Mouse (Mus musculus) heart, embryonic 12.5 days (tissue): ENCODE data around the gene Foxp2. TPM values are rescaled to one million over a fixed set of nuclear protein-coding genes. Genes with fewer than 3 reads are reported as not detected.

Source experiments
- ATAC-seq: fragments of 200-750 bp; cut with Nextera tagmentation; 2 replicates; pipeline ENCODE4 v1.8.0; 2017; ENCODE audit warnings: moderate TSS enrichment, moderate library complexity; ENCODE audit not compliant: insufficient number of reproducible peaks, low FRiP score
- H3K27ac ChIP-seq: fragments of 300-500 bp; sonication (generic); 2 replicates; pipeline ENCODE4 v1.5.1; 2016; ENCODE audit warnings: mild to moderate bottlenecking, moderate library complexity; ENCODE audit not compliant: poor library complexity, severe bottlenecking
- H3K27me3 ChIP-seq: fragments of 300-500 bp; sonication (generic); replicated peaks from 2 replicates; pipeline ENCODE4 v1.6.1; 2016; ENCODE audit warnings: mild to moderate bottlenecking, moderate library complexity
- H3K36me3 ChIP-seq: fragments of 300-500 bp; sonication (generic); 2 replicates; pipeline ENCODE4 v1.6.1; 2016; ENCODE audit warnings: mild to moderate bottlenecking, moderate library complexity
- H3K4me1 ChIP-seq: fragments of 300-500 bp; sonication (generic); replicated peaks from 2 replicates; pipeline ENCODE4 v1.6.1; 2016; ENCODE audit warnings: mild to moderate bottlenecking
- H3K4me2 ChIP-seq: fragments of 300-500 bp; sonication (generic); 2 replicates; pipeline ENCODE4 v1.6.1; 2016; ENCODE audit warnings: mild to moderate bottlenecking, moderate library complexity
- H3K4me3 ChIP-seq: fragments of 300-500 bp; sonication (generic); 2 replicates; pipeline ENCODE4 v1.5.1; 2016; ENCODE audit warnings: mild to moderate bottlenecking
- H3K9ac ChIP-seq: fragments of 300-500 bp; sonication (generic); 2 replicates; pipeline ENCODE4 v1.6.1; 2016; ENCODE audit warnings: mild to moderate bottlenecking, moderate library complexity
- H3K9me3 ChIP-seq: fragments of 300-500 bp; sonication (generic); replicated peaks from 2 replicates; pipeline ENCODE4 v1.6.1; 2016; ENCODE audit warnings: mild to moderate bottlenecking, moderate library complexity
- WGBS: fragments of 180-500 bp; shearing (Covaris S2); methylation state at CpG from one replicate; pipeline ENCODE4 v1.1.7; 2016; 5-methylcytosine and 5-hydroxymethylcytosine counted together
- polyA plus RNA-seq: library from polyadenylated mRNA; unstranded; fragments of >200 nt; fragmentation: Nextera tagmentation; extraction: Ambion mirVana; gene quantifications from 2 replicates; pipeline ENCODE4 v1.2.1, GENCODE M21; 2016

The Foxp2 gene
- polyA plus RNA-seq, 1 experiment from 2014 or later = 14.5 TPM

GRCm38 (mm10) chr6:15373621-15374020 lies 472.5 kb downstream of the Foxp2 start:
- H3K27me3 ChIP-seq = no peaks in the 10 kb centered on the region
- H3K4me3 ChIP-seq = no peak overlapping the region
- no peaks in the 10 kb centered on the region for H3K9me3 ChIP-seq
- H3K36me3 ChIP-seq = no peaks in the 10 kb centered on the region
- H3K9ac ChIP-seq = no peak overlapping the region
- WGBS = 70% methylated on average over 3 of the region's 3 CpGs
- no peaks in the 10 kb centered on the region for H3K4me1 ChIP-seq
- no peak for ATAC-seq
- H3K27ac ChIP-seq = no peak overlapping the region
- no peak overlapping the region for H3K4me2 ChIP-seq

GRCm38 (mm10) chr6:15378261-15378660 lies 477.1 kb downstream of the Foxp2 start:
- no peak overlapping the region for H3K4me3 ChIP-seq
- no peaks in the 10 kb centered on the region for H3K36me3 ChIP-seq
- ATAC-seq = no peak
- WGBS = 56% methylated on average over 5 of the region's 5 CpGs
- no peak overlapping the region for H3K9ac ChIP-seq
- no peaks in the 10 kb centered on the region for H3K27me3 ChIP-seq
- H3K4me1 ChIP-seq = no peaks in the 10 kb centered on the region
- H3K4me2 ChIP-seq = no peak overlapping the region
- H3K9me3 ChIP-seq = no peaks in the 10 kb centered on the region
- H3K27ac ChIP-seq = no peak overlapping the region

GRCm38 (mm10) chr6:15396462-15396861 lies 495.3 kb downstream of the Foxp2 start:
- Histone ChIP-seq H3K4me3 (no peak overlapping the region), H3K9ac (no peak overlapping the region), H3K9me3 (no peaks in the 10 kb centered on the region), H3K4me2 (no peak overlapping the region), H3K36me3 (peaks cover 3% of the 10 kb centered on the region; the same call in 1 of the 2 replicates), H3K27me3 (no peaks in the 10 kb centered on the region), H3K27ac (no peak overlapping the region), H3K4me1 (no peaks in the 10 kb centered on the region)
- 79% methylated on average over 6 of the region's 6 CpGs for WGBS
- no peak for ATAC-seq

- H3K9me3 ChIP-seq = no peaks in the 10 kb centered on the region
- WGBS = 78% methylated on average over 5 of the region's 5 CpGs
- ATAC-seq = no peak
- H3K36me3 ChIP-seq = peaks cover 3% of the 10 kb centered on the region; the same call in 1 of the 2 replicates
- H3K27me3 ChIP-seq = no peaks in the 10 kb centered on the region
- H3K4me2 ChIP-seq = no peak overlapping the region
- no peak overlapping the region for H3K27ac ChIP-seq
- H3K9ac ChIP-seq = no peak overlapping the region
- H3K4me3 ChIP-seq = no peak overlapping the region
- H3K4me1 ChIP-seq = no peaks in the 10 kb centered on the region
These were observed 496.3 kb downstream of the Foxp2 start for GRCm38 (mm10) chr6:15397485-15397884.

GRCm38 (mm10) chr6:15401138-15401537 lies 500.0 kb downstream of the Foxp2 start:
- Histone ChIP-seq H3K27me3 (no peaks in the 10 kb centered on the region), H3K4me3 (no peak overlapping the region), H3K4me1 (no peaks in the 10 kb centered on the region; the same call in 1 of the 2 replicates), H3K9ac (no peak overlapping the region), H3K36me3 (no peaks in the 10 kb centered on the region), H3K9me3 (no peaks in the 10 kb centered on the region), H3K4me2 (no peak overlapping the region), H3K27ac (no peak overlapping the region)
- WGBS = 63% methylated on average over 3 of the region's 3 CpGs
- no peak for ATAC-seq

- H3K9ac ChIP-seq = no peak overlapping the region
- no peaks in the 10 kb centered on the region for H3K9me3 ChIP-seq
- no peaks in the 10 kb centered on the region; the same call in 1 of the 2 replicates for H3K4me1 ChIP-seq
- H3K27me3 ChIP-seq = no peaks in the 10 kb centered on the region
- 67% methylated on average over 4 of the region's 4 CpGs for WGBS
- no peaks in the 10 kb centered on the region for H3K36me3 ChIP-seq
- no peak for ATAC-seq
- no peak overlapping the region for H3K4me2 ChIP-seq
- H3K4me3 ChIP-seq = no peak overlapping the region
- H3K27ac ChIP-seq = no peak overlapping the region
These were observed 500.9 kb downstream of the Foxp2 start for GRCm38 (mm10) chr6:15402026-15402425.

- no peaks in the 10 kb centered on the region for H3K9me3 ChIP-seq
- H3K27ac ChIP-seq = no peak overlapping the region
- H3K4me1 ChIP-seq = peaks cover 10% of the 10 kb centered on the region; the same call in 1 of the 2 replicates
- 36% methylated on average over 4 of the region's 4 CpGs for WGBS
- H3K9ac ChIP-seq = no peak overlapping the region
- H3K4me3 ChIP-seq = no peak overlapping the region
- ATAC-seq = no peak
- H3K27me3 ChIP-seq = no peaks in the 10 kb centered on the region
- no peaks in the 10 kb centered on the region for H3K36me3 ChIP-seq
- H3K4me2 ChIP-seq = no peak overlapping the region
These were observed 514.0 kb downstream of the Foxp2 start for GRCm38 (mm10) chr6:15415099-15415498.

- H3K27ac ChIP-seq = no peak overlapping the region
- no peaks in the 10 kb centered on the region for H3K9me3 ChIP-seq
- ATAC-seq = no peak
- H3K4me3 ChIP-seq = no peak overlapping the region
- H3K36me3 ChIP-seq = no peaks in the 10 kb centered on the region
- H3K9ac ChIP-seq = no peak overlapping the region
- H3K4me1 ChIP-seq = no peaks in the 10 kb centered on the region
- no peaks in the 10 kb centered on the region for H3K27me3 ChIP-seq
- WGBS = 79% methylated on average over 2 of the region's 2 CpGs
- H3K4me2 ChIP-seq = no peak overlapping the region
These were observed 558.6 kb downstream of the Foxp2 start for GRCm38 (mm10) chr6:15459701-15460100.

GRCm38 (mm10) chr6:15463390-15463789 lies 562.2 kb downstream of the Foxp2 start:
- WGBS = 65% methylated on average over 2 of the region's 2 CpGs
- Histone ChIP-seq H3K9me3 (no peaks in the 10 kb centered on the region), H3K36me3 (no peaks in the 10 kb centered on the region), H3K4me2 (no peak overlapping the region), H3K4me1 (no peaks in the 10 kb centered on the region), H3K4me3 (no peak overlapping the region), H3K9ac (no peak overlapping the region), H3K27me3 (no peaks in the 10 kb centered on the region), H3K27ac (no peak overlapping the region)
- no peak for ATAC-seq

GRCm38 (mm10) chr6:15465471-15465870 lies 564.3 kb downstream of the Foxp2 start:
- H3K27me3 ChIP-seq = no peaks in the 10 kb centered on the region
- H3K9me3 ChIP-seq = no peaks in the 10 kb centered on the region
- 69% methylated on average over 3 of the region's 3 CpGs for WGBS
- H3K4me1 ChIP-seq = no peaks in the 10 kb centered on the region
- H3K4me3 ChIP-seq = no peak overlapping the region
- H3K27ac ChIP-seq = no peak overlapping the region
- H3K4me2 ChIP-seq = no peak overlapping the region
- no peak overlapping the region for H3K9ac ChIP-seq
- no peak for ATAC-seq
- no peaks in the 10 kb centered on the region for H3K36me3 ChIP-seq

- Histone ChIP-seq H3K4me1 (no peaks in the 10 kb centered on the region), H3K4me3 (no peak overlapping the region), H3K36me3 (no peaks in the 10 kb centered on the region), H3K4me2 (no peak overlapping the region), H3K27me3 (no peaks in the 10 kb centered on the region), H3K27ac (no peak overlapping the region), H3K9me3 (no peaks in the 10 kb centered on the region), H3K9ac (no peak overlapping the region)
- 54% methylated on average over 1 of the region's 1 CpGs for WGBS
- no peak for ATAC-seq
These were observed 565.5 kb downstream of the Foxp2 start for GRCm38 (mm10) chr6:15466634-15467033.

- no peaks in the 10 kb centered on the region for H3K36me3 ChIP-seq
- H3K4me3 ChIP-seq = no peak overlapping the region
- no peak overlapping the region for H3K4me2 ChIP-seq
- no peak overlapping the region for H3K27ac ChIP-seq
- no peaks in the 10 kb centered on the region for H3K4me1 ChIP-seq
- H3K27me3 ChIP-seq = no peaks in the 10 kb centered on the region
- WGBS = 78% methylated on average over 2 of the region's 2 CpGs
- no peak overlapping the region for H3K9ac ChIP-seq
- H3K9me3 ChIP-seq = no peaks in the 10 kb centered on the region
- no peak for ATAC-seq
These were observed 585.8 kb downstream of the Foxp2 start for GRCm38 (mm10) chr6:15486909-15487308.
